Mouse (Mus musculus) kidney, embryonic 14.5 days (tissue): ENCODE results near the gene Kif18b. TPM values are rescaled to one million over a fixed set of nuclear protein-coding genes. Genes with fewer than 3 reads are reported as not detected.

Source experiments
- ATAC-seq: fragments of 200-750 bp; cut with Nextera tagmentation; 2 replicates; pipeline ENCODE4 v1.8.0; 2017; ENCODE audit warnings: moderate number of reproducible peaks, mild to moderate bottlenecking, moderate TSS enrichment, moderate library complexity; ENCODE audit not compliant: low FRiP score, low TSS enrichment
- H3K27ac ChIP-seq: fragments of 300-500 bp; sonication (generic); 2 replicates; pipeline ENCODE4 v1.5.1; 2014; ENCODE audit warnings: low read depth, mild to moderate bottlenecking, low read length, moderate library complexity, mixed read lengths
- H3K27me3 ChIP-seq: fragments of 300-500 bp; sonication (generic); 2 replicates; pipeline ENCODE4 v1.6.1; 2014; ENCODE audit warnings: mild to moderate bottlenecking, low read length; ENCODE audit not compliant: control insufficient read depth, insufficient read depth
- H3K36me3 ChIP-seq: fragments of 300-500 bp; sonication (generic); 2 replicates; pipeline ENCODE4 v1.6.1; 2014; ENCODE audit warnings: low read length, mixed read lengths; ENCODE audit not compliant: control insufficient read depth, insufficient read depth
- H3K4me1 ChIP-seq: fragments of 300-500 bp; sonication (generic); 2 replicates; pipeline ENCODE4 v1.6.1; 2014; ENCODE audit warnings: low read length, mixed read lengths; ENCODE audit not compliant: control insufficient read depth, insufficient read depth
- H3K4me2 ChIP-seq: fragments of 300-500 bp; sonication (generic); replicated peaks from 2 replicates; pipeline ENCODE4 v1.6.1; 2014; ENCODE audit warnings: low read depth, mild to moderate bottlenecking, low read length
- H3K4me3 ChIP-seq: fragments of 300-500 bp; sonication (generic); 2 replicates; pipeline ENCODE4 v1.5.1; 2014; ENCODE audit warnings: mild to moderate bottlenecking, low read length
- H3K9ac ChIP-seq: fragments of 300-500 bp; sonication (generic); 2 replicates; pipeline ENCODE4 v1.6.1; 2014; ENCODE audit warnings: low read depth, mild to moderate bottlenecking, low read length, moderate library complexity
- H3K9me3 ChIP-seq: fragments of 300-500 bp; sonication (generic); 2 replicates; pipeline ENCODE4 v1.6.1; 2016; ENCODE audit warnings: low read length; ENCODE audit not compliant: control insufficient read depth
- WGBS: fragments of 180-500 bp; shearing (Covaris S2); extraction: QIAGEN DNeasy Blood & Tissue Kit; methylation state at CpG from one replicate; pipeline ENCODE4 v1.1.7; 2014; 5-methylcytosine and 5-hydroxymethylcytosine counted together
- polyA plus RNA-seq: library from polyadenylated mRNA; unstranded; fragments of >200 nt; fragmentation: Nextera tagmentation; extraction: Ambion mirVana; gene quantifications from 2 replicates; pipeline ENCODE4 v1.2.1, GENCODE M21; 2014

The Kif18b gene
- polyA plus RNA-seq: 8.3 and 13.0 TPM in 2 replicates

DNA sequence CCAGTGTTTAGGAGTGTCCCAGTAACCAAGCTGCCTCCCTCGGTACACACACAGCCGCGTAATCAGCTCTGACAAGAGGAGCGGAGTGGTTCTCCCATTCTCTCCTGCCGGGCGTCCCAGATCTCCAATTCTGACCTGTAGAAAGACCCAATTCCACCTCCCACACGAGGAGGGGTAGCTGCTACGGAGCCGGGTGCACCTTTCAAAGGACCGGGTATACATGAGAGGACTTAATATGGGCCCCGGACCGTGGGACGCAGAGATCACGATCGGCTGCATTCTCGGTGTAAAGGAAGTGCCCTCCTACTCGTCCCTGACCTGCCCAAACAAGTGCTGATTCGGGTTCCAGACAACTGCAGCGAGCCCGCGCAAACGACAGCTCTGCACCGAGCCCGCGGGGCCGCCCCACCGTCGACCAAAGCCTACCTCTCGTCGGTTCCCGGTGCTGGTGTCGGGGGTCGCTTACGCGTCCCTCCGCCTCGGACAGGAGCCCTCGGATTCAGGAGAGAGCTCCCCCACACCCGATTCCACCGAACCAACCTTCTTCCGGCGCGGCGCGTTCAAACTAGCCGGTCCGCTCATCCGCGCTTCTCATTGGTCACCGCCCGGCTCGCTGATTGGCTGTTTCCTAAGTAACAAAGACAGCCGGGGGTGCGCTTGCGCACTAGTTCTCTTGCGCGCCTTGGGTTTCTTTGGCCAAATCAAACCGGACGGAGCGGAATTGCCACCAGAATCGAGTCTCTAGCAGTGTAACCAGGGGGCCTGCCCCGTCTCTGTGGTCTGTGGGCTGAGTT lies at the start of gene Kif18b:
Kif18b (minus strand) TSS at position 568 of the 794 bp plus-strand sequence.
- peak; percentile 92 for ATAC-seq
- WGBS: under 1% methylated on average over 62 of the region's 62 CpGs
- Histone ChIP-seq H3K4me2 (peak within 1 kb of the TSS; percentile 56), H3K27ac (peak within 1 kb of the TSS; percentile 93), H3K9me3 (no peaks in the 10 kb centered on the region), H3K27me3 (no peaks in the 10 kb centered on the region), H3K4me3 (peak within 1 kb of the TSS; percentile 88), H3K4me1 (peaks cover 2% of the 10 kb centered on the region; the same call in 1 of the 2 replicates), H3K9ac (peak within 1 kb of the TSS; percentile 86), H3K36me3 (peaks cover 11% of the 10 kb centered on the region; the same call in 1 of the 2 replicates)

DNA sequence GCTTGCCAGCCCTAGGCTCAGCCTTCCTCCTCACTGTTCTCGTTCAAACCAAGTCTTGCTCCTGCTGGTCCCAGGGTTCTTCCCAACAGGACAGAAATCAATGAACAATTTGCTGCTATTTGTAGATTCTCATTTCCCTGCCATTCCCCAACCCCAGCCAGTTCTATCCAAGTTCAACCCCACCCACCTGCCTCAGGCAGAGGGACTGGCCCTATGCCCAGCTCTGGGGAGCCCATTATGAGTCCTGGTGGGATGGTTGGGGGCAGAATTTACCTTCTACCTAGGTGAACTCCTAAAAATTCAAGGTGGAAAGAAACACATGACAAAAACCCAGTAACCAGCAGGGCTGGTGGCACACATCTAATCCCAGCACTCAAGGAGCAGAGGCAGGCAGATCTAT lies 47.4 kb upstream of the Kif18b start:
- H3K4me2 ChIP-seq: no peak overlapping the region
- ATAC-seq: no peak
- peaks cover 12% of the 10 kb centered on the region for H3K27me3 ChIP-seq
- H3K9me3 ChIP-seq: no peaks in the 10 kb centered on the region
- no peak overlapping the region for H3K9ac ChIP-seq
- H3K36me3 ChIP-seq: no peaks in the 10 kb centered on the region
- H3K27ac ChIP-seq: no peak overlapping the region
- no peaks in the 10 kb centered on the region for H3K4me1 ChIP-seq
- no peak overlapping the region for H3K4me3 ChIP-seq
- 64% methylated on average over 1 of the region's 1 CpGs for WGBS

DNA sequence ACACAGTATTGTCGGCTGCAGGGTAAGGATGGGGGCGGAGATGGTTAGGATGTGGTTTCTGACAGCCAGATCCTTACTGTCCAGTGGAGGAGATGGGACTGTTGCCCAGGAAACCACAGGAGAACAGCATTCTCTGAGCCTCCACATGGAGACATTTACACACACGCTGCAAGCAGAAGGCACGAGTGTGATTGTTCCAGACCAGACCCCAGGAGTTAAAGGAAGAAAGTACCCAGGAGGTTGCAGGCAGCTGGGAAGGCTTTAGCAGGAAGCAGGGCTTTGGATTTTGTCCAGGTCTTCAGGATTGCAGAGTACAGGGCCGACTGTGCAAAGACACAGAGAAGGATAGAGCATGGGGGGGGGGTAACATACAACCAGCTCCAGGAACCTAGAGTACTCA lies 46.7 kb upstream of the Kif18b start:
- no peak overlapping the region for H3K4me2 ChIP-seq
- ATAC-seq: no peak

DNA sequence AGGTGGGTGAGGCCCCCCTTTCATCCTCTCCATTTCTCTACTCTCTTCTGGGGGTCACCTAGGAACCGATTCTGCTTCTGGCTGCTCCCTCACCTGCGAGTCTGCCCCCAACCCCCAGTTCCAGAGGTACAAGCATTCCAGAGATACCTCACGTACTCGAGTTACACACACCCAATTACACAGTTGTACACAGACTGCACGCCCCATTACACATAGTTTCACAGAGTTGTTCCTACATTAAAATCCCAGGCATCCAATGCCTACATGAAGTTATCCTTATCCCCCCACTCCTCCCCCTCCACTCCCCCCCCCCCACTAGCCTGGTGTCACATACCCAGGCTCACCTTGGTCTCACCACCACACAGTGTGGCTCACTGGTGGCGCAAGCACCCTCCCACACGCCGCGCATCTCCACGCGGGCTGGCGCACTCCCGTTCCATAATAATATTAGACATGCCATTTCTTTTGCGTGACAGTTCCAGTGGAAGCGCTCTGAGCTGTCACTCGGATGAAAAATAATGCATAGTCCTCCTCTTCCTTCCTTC lies 39.7 kb upstream of the Kif18b start:
- Histone ChIP-seq H3K36me3 (no peaks in the 10 kb centered on the region), H3K4me1 (peaks cover 15% of the 10 kb centered on the region), H3K4me3 (no peak overlapping the region), H3K4me2 (no peak overlapping the region), H3K9me3 (no peaks in the 10 kb centered on the region), H3K9ac (no peak overlapping the region), H3K27ac (no peak overlapping the region), H3K27me3 (peaks cover 15% of the 10 kb centered on the region; the same call in 1 of the 2 replicates)
- peak; percentile 56 for ATAC-seq
- WGBS: 38% methylated on average over 16 of the region's 16 CpGs

More for the DNA sequence above, 46.7 kb upstream of the Kif18b start:
- H3K9me3 ChIP-seq: no peaks in the 10 kb centered on the region
- no peaks in the 10 kb centered on the region for H3K36me3 ChIP-seq
- no peaks in the 10 kb centered on the region for H3K4me1 ChIP-seq
- WGBS: 57% methylated on average over 5 of the region's 5 CpGs
- peaks cover 15% of the 10 kb centered on the region for H3K27me3 ChIP-seq
- no peak overlapping the region for H3K27ac ChIP-seq
- no peak overlapping the region for H3K9ac ChIP-seq
- H3K4me3 ChIP-seq: no peak overlapping the region

DNA sequence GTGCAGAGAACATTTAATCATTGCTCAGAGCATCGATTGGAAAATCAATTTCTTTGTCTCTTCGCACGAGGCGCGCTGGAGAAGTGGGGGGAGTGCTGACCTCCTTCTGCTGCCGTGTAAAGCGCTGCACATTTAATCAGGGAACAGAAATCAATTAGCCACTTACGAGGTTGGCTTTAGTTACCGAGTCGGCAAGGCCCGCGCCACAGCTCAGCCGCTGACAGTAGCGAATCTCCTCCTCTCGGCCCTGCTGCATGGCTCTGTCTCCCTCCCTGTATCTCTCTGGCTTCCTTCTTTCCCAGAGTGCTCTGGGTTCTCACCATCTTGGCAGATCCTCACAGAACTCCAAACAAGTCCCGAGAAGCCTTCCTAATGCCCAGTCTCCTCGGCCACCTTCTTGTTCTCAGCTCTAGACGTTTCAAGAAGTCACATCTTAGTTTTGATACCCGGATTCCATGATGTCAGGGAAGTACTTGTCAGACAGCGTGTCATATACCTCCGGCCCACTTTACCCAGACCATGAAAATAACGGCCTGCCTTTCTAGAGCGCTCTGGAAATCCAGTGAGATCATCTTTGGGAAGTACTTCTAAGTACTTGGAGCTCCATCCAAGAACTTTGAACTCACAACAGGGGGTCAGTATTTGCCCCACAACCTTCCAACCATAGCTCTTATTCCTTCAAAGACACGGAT lies 39.1 kb upstream of the Kif18b start:
- peak overlapping the region; percentile 38; the same call in 1 of the 2 replicates for H3K9ac ChIP-seq
- H3K9me3 ChIP-seq: no peaks in the 10 kb centered on the region
- no peak overlapping the region; the same call in 1 of the 2 replicates for H3K4me3 ChIP-seq
- H3K27me3 ChIP-seq: peaks cover 15% of the 10 kb centered on the region; the same call in 1 of the 2 replicates
- WGBS: 14% methylated on average over 24 of the region's 24 CpGs
- ATAC-seq: peak; percentile 40; the same call in 1 of the 2 replicates
- H3K4me2 ChIP-seq: peak overlapping the region; percentile 40; the same call in 1 of the 2 replicates
- H3K27ac ChIP-seq: no peak overlapping the region
- peaks cover 15% of the 10 kb centered on the region for H3K4me1 ChIP-seq
- H3K36me3 ChIP-seq: no peaks in the 10 kb centered on the region

DNA sequence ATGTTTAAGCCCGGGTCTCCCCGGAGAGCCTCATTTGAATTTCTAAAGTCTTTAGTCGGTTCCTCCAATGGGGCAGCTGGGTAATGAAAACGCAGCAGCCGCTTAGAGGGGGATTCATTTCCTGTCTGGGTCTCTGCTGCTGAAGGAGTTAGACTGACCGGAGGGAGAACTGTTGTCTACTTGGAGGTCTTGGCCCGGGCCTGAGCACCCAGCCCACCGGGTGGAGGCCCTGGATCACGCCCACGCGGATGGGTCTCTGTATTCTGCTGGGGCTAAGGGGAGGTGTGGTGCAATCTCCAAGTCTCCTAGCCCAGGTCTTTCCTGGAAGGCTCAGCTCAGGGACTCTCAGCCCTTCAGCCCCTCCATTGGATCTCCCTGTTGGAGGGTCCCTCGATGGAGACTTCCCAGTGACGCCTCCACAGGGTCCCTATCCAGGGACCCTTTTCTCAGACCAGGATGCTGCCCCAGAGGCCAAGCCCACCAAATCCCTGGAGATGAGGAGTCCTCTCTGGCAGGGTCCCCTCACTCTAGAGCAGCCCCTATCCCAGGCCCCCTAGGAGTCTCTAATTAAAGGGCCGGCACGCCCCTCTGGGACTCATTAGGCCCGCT lies 38.4 kb upstream of the Kif18b start:
- no peak overlapping the region for H3K27ac ChIP-seq
- H3K36me3 ChIP-seq: no peaks in the 10 kb centered on the region
- WGBS: 3% methylated on average over 16 of the region's 16 CpGs
- H3K4me2 ChIP-seq: peak overlapping the region; percentile 40
- peaks cover 15% of the 10 kb centered on the region for H3K4me1 ChIP-seq
- no peaks in the 10 kb centered on the region for H3K9me3 ChIP-seq
- peaks cover 12% of the 10 kb centered on the region; the same call in 1 of the 2 replicates for H3K27me3 ChIP-seq
- H3K9ac ChIP-seq: peak overlapping the region; percentile 38; the same call in 1 of the 2 replicates
- H3K4me3 ChIP-seq: no peak overlapping the region; the same call in 1 of the 2 replicates
- peak; percentile 36 for ATAC-seq

DNA sequence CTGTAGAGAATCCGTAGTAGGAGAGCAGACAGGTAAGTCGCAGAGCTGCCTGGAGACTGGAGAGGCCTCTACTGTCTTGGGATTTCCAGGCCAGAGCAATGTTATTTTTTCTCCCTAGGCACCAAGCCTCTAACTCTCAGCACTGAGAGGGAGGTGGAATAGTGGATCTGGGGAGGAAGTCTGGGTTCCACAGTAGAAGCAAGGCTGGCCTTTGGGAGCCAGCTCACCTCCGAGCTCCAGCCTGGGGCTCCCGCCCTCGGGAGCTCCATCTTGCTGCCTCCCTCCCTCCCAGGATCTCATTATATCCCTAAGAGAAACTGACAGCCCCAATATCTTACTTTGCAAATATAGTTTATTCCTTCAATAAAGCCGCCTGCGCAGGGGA lies 37.9 kb upstream of the Kif18b start:
- Histone ChIP-seq H3K9ac (peak overlapping the region; percentile 23; the same call in 1 of the 2 replicates), H3K4me2 (peak overlapping the region; percentile 40), H3K9me3 (no peaks in the 10 kb centered on the region), H3K27ac (no peak overlapping the region), H3K4me1 (peaks cover 15% of the 10 kb centered on the region), H3K4me3 (no peak overlapping the region), H3K36me3 (no peaks in the 10 kb centered on the region), H3K27me3 (peaks cover 7% of the 10 kb centered on the region; the same call in 1 of the 2 replicates)
- ATAC-seq: no peak; the same call in 1 of the 2 replicates
- WGBS: 29% methylated on average over 7 of the region's 7 CpGs

DNA sequence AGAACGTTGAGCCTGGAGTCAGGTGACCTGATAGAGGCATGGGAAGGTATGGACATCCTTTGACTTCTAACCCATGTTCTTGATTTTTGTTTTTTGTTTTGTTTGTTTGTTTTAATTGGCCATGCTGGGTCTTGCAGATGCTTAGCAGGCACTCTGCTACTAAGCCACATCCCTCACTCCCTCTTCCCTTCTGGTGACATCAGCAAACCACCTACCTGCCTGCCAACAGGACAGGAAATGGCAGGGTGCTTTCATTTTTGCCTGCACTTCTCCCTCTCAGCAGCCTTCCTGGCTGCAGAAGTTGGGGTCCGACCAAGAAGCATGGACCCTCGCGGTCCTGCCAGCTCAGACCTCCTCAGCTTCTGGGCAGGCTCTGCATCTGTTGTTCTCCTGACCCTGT lies 36.2 kb upstream of the Kif18b start:
- no peak for ATAC-seq
- no peak overlapping the region for H3K9ac ChIP-seq
- WGBS: 87% methylated on average over 4 of the region's 4 CpGs
- no peaks in the 10 kb centered on the region for H3K36me3 ChIP-seq
- H3K9me3 ChIP-seq: no peaks in the 10 kb centered on the region
- no peak overlapping the region for H3K4me3 ChIP-seq
- H3K27me3 ChIP-seq: no peaks in the 10 kb centered on the region
- H3K4me2 ChIP-seq: no peak overlapping the region
- peaks cover 15% of the 10 kb centered on the region for H3K4me1 ChIP-seq
- H3K27ac ChIP-seq: no peak overlapping the region
